In the genomic region with DNA sequence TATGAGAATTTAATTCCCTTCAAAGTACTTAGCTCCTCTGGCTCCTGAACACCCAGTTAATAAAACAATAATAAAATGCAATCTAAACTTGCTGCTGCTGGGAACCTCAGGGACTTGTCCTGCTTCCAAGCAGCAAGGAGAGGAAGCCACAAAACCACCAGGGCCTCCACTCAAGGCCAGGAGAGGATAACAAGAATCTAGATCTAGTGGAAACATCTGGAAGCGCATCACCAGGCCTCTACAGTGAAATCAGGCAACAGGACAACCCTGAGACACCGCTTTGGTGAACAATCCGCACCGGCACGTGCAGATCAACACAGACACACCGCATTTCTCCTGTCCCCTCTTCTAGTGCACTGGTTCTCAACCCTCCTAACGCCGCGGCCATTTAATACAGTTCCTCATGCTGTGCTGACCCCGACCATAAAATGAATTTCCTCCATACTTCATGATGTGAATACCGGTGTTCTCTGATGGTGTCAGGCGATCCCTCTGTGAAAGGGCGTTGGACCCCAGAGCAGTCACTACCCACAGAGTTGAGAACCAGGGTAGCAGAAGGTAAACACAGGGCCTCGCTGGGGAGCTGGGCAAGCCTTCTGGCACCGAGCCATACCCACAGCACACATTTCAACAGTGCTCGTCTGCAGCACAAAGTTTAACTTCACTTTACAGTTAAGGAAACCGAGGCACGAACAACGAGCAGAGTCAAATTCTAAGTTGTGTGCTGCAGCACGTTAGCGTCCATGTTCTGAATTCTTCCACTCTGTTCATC, we compare ENCODE assay signal across 21 mouse cellular contexts. TPM values are rescaled to one million over a fixed set of nuclear protein-coding genes. Genes with fewer than 3 reads are reported as not detected.
DNase-seq lines count a peak whose midpoint lies in the region; ATAC-seq and TF ChIP-seq lines count a peak whose summit lies in the region.
"Had no signal": no experiment of that assay in that cellular context is flagged by ENCODE, and none has a peak within 500 bp of the region (broad histone marks: within the 10 kb centered on the region; RNA-seq: fewer than 3 reads in every experiment).

No protein-coding gene starts in this region.

- peak; percentile 3 for DNase-seq in lung, postnatal 36 days
- no peak for DNase-seq in lung, postnatal 0 days (ENCODE audit: low spot score)
- peak; percentile 97 for DNase-seq in 416B (ENCODE audit: low read depth)
- peak; percentile 54 to 58 for DNase-seq in kidney, postnatal 25 days
- no peak for DNase-seq in liver, embryonic 11.5 days (ENCODE audit: low spot score)
- no peak for DNase-seq in embryo, embryonic 11 days
- DNase-seq: adrenal gland, postnatal 25 days; cerebellum, adult 2 months; gastrocnemius, postnatal 10 days; lung, embryonic 14.5 days; right cerebral cortex, postnatal 14 days had no signal

- no peaks in the 10 kb centered on the region for H3K36me3 ChIP-seq in lung, postnatal 0 days (ENCODE audit: insufficient read depth, low read length)
- H3K36me3 ChIP-seq in liver, embryonic 11.5 days (ENCODE audit: control insufficient read depth, insufficient read depth, low read length): no peaks in the 10 kb centered on the region
- H3K36me3 ChIP-seq: embryonic facial prominence, embryonic 15.5 days; forebrain, embryonic 10.5 days; hindbrain, embryonic 12.5 days; intestine, embryonic 15.5 days; limb, embryonic 10.5 days; liver, embryonic 12.5 days; midbrain, embryonic 15.5 days had no signal

- no peak overlapping the region for H3K4me2 ChIP-seq in lung, postnatal 0 days (replicated peaks; ENCODE audit: low read depth, low read length)
- H3K4me2 ChIP-seq in liver, embryonic 11.5 days: no peak overlapping the region
- H3K4me2 ChIP-seq: embryonic facial prominence, embryonic 15.5 days; hindbrain, embryonic 12.5 days; intestine, embryonic 15.5 days; liver, embryonic 12.5 days; lung, embryonic 14.5 days; midbrain, embryonic 15.5 days had no signal

- H3K27ac ChIP-seq in lung, postnatal 0 days (ENCODE audit: low read length): no peak overlapping the region
- no peak overlapping the region for H3K27ac ChIP-seq in liver, embryonic 11.5 days (ENCODE audit: low read depth, low read length)
- H3K27ac ChIP-seq: embryonic facial prominence, embryonic 15.5 days; forebrain, embryonic 10.5 days; hindbrain, embryonic 12.5 days; intestine, embryonic 15.5 days; left cerebral cortex, adult 2 months; limb, embryonic 10.5 days; liver, embryonic 12.5 days; midbrain, embryonic 15.5 days; stomach, postnatal 0 days had no signal

- no peak for ATAC-seq in lung, postnatal 0 days
- peak; percentile 47 for ATAC-seq in CD4-positive, CD25-positive, alpha-beta regulatory T cell, adult 4 months
- ATAC-seq in liver, embryonic 11.5 days (replicated peaks; ENCODE audit: low FRiP score): no peak
- ATAC-seq: intestine, embryonic 15.5 days; liver, embryonic 12.5 days; midbrain, embryonic 15.5 days had no signal

- H3K4me1 ChIP-seq in lung, postnatal 0 days (ENCODE audit: insufficient read depth, low read depth, low read length): no peaks in the 10 kb centered on the region
- no peaks in the 10 kb centered on the region for H3K4me1 ChIP-seq in liver, embryonic 11.5 days (replicated peaks; ENCODE audit: control insufficient read depth, insufficient read depth, low read length)
- H3K4me1 ChIP-seq: forebrain, embryonic 10.5 days; hindbrain, embryonic 12.5 days; intestine, embryonic 15.5 days; limb, embryonic 10.5 days; liver, embryonic 12.5 days had no signal

- no peak overlapping the region for H3K9ac ChIP-seq in lung, postnatal 0 days (replicated peaks; ENCODE audit: low read depth)
- H3K9ac ChIP-seq in liver, embryonic 11.5 days (ENCODE audit: low read depth, low read length): no peak overlapping the region
- H3K9ac ChIP-seq: embryonic facial prominence, embryonic 15.5 days; hindbrain, embryonic 12.5 days; intestine, embryonic 15.5 days; liver, embryonic 12.5 days; lung, embryonic 14.5 days; midbrain, embryonic 15.5 days had no signal

- TF ChIP-seq EP300 in lung, postnatal 0 days (IDR thresholded peaks at IDR 0.05): no peak

- 71% methylated on average over 21 of the region's 21 CpGs for WGBS in lung, postnatal 0 days
- 68% methylated on average over 21 of the region's 21 CpGs for WGBS in liver, embryonic 11.5 days

- TF ChIP-seq CTCF in lung, postnatal 0 days (IDR thresholded peaks at IDR 0.05): no peak

- no peak overlapping the region for H3K4me3 ChIP-seq in lung, postnatal 0 days (ENCODE audit: low read depth, low read length)
- H3K4me3 ChIP-seq in liver, embryonic 11.5 days (ENCODE audit: low read depth, low read length): no peak overlapping the region
- H3K4me3 ChIP-seq: embryonic facial prominence, embryonic 15.5 days; forebrain, embryonic 10.5 days; hindbrain, embryonic 12.5 days; intestine, embryonic 15.5 days; left cerebral cortex, adult 2 months; limb, embryonic 10.5 days; liver, embryonic 12.5 days; midbrain, embryonic 15.5 days had no signal

- no peaks in the 10 kb centered on the region for H3K9me3 ChIP-seq in lung, postnatal 0 days (ENCODE audit: low read length)
- H3K9me3 ChIP-seq in liver, embryonic 11.5 days (ENCODE audit: control insufficient read depth, low read length): no peaks in the 10 kb centered on the region
- H3K9me3 ChIP-seq: embryonic facial prominence, embryonic 15.5 days; forebrain, embryonic 10.5 days; hindbrain, embryonic 12.5 days; intestine, embryonic 15.5 days; limb, embryonic 10.5 days; liver, embryonic 12.5 days; midbrain, embryonic 15.5 days had no signal

- no peaks in the 10 kb centered on the region for H3K27me3 ChIP-seq in lung, postnatal 0 days (replicated peaks; ENCODE audit: insufficient read depth, low read length)
- H3K27me3 ChIP-seq in liver, embryonic 11.5 days (replicated peaks; ENCODE audit: control insufficient read depth, insufficient read depth, low read length): 0 out of 2 replicates have a peak, but pooled peaks cover 5% of the 10 kb centered on the region
- H3K27me3 ChIP-seq: embryonic facial prominence, embryonic 15.5 days; hindbrain, embryonic 12.5 days; intestine, embryonic 15.5 days; midbrain, embryonic 15.5 days had no signal

RNA-seq across cellular contexts. Expression of a gene that starts 9.0 kb away (rescaled TPM):
- 12.4 and 14.1 TPM in 2 replicates for polyA plus RNA-seq in lung, postnatal 0 days (2015; fragmentation: Nextera tagmentation; extraction: Ambion mirVana)
- 10 to 100 TPM; 15.7 to 17.7 TPM for polyA plus RNA-seq in CD4-positive, CD25-positive, alpha-beta regulatory T cell, adult 4 months (2017; shearing (Covaris generic))
- 4.9 and 6.2 TPM in 2 replicates for polyA plus RNA-seq in liver, embryonic 11.5 days (2014; fragmentation: Nextera tagmentation; extraction: Ambion mirVana)

Comparison
In these comparisons a context has a peak if more than half of its experiments do, and no peak if none do; other contexts are left out.
1. DNase-seq: peak in lung, postnatal 36 days (single experiment), 416B (single experiment) and kidney, postnatal 25 days (2 of 2); none in lung, postnatal 0 days (single experiment), liver, embryonic 11.5 days (single experiment) and embryo, embryonic 11 days (single experiment).